Mouse (Mus musculus): ENCODE measurements around the gene Fcmr.

The Fcmr gene

DNA sequence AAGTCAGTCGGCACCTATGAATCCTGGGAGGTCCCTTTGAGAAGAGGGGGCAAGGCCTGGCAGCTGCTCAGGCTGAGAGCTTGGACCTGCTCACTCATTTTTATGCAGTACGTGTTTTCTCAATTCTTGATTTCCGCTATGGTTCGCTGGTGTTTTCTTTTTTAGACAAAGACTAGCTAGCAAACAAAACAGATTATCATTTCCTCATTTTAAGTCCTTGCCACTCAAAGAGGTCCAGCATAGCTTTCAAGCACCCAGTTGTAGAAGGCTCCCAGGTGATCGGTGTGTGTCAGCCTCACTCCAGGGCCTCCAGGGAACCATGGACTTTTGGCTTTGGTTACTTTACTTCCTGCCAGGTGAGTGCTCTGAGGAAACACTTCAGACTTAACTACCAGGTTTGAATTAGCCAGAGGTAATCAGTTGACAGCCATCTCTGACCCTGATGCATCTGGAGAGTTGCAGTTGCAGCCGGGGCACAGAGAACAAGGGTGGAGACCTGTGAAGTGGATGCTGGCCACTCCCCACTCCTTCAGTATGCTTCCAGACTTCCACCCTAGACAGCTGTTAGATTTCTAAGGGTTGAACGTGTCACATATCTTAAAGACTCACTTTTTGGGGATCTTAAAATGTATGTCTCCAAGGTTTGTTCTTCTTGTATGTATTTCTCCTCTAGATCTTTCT lies at the start of gene Fcmr:
Gene Fcmr, plus strand, starts transcription at position 129 of the 681 bp plus-strand sequence.
- peak; percentile 73 to 75 for DNase-seq

DNA sequence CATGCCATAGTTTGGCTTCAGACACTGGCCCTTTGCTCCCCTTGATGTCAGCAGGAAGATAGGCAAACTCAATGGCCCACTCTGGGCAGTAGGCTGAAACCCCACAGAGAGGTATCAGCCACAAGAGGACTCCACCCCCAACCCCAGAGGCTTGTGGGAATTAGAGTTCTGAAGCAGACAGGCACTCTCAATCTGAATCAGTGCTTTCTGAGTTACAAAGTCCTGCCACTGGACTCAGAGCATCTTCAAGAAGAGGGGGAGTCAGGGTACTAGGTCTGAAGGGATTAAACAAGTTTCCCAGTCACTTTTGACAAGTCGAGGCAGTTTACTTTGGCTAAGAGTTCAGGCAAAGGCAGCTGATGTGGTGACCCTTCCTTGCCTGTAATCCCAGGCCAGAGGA lies 45.7 kb upstream of the Fcmr start:
- peak; percentile 46 for DNase-seq

DNA sequence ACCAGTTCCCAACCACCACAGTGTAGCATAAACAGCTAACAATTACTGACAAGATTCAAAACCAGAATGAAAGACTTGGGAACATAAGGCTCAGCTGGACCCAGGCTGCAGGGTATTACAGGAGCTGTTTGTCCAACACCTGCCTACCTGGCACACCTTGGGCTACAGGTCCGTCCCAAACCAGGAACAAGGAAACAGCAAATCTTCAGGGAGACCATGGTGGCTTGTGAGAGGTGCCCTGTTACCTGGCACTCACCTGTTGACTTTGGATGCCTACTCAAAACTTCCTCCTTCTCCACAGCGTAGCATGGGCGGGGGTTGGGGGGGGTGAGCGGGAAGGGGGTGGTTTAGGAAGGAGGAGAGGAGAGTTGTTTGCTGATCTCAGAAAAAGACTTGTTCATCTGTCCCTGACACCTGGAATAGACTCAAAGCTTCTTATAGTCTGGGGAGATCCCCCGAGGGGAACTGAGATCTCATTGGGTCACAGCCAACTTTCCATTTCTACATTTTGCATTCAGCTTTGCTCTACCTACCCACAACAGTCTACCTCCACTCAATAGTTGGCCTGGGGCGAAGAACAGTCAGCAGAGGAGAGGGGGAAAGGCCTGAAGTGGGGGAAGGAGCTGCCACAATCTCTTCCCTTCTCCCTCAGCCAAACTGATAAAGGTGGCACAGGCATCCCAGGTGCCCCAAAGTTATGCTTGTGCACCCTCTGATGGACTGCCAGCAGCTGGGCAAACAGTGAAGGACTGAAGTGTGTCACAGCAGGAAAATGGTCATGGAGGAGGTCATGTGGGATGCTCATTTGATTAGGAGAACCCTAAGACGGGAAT lies 44.9 kb upstream of the Fcmr start:
- DNase-seq = peak; percentile 62 to 72

DNA sequence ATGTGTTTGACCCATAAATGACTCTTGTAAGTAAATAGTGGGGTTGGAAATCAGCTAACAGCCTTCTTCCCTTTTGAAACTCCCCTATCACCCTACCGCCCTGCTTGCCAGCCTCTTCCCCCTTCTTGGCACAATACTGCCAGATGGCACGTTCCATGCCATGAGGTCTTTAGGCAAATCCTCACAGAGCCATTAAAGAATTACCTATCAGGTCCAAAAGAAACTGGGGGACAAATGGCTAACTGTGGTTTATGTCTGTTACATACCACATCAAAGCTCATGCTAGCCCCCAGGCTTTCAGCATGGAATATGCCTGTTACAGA lies 44.4 kb upstream of the Fcmr start:
- peak in 1 of 2 experiments; percentile 43 for DNase-seq

DNA sequence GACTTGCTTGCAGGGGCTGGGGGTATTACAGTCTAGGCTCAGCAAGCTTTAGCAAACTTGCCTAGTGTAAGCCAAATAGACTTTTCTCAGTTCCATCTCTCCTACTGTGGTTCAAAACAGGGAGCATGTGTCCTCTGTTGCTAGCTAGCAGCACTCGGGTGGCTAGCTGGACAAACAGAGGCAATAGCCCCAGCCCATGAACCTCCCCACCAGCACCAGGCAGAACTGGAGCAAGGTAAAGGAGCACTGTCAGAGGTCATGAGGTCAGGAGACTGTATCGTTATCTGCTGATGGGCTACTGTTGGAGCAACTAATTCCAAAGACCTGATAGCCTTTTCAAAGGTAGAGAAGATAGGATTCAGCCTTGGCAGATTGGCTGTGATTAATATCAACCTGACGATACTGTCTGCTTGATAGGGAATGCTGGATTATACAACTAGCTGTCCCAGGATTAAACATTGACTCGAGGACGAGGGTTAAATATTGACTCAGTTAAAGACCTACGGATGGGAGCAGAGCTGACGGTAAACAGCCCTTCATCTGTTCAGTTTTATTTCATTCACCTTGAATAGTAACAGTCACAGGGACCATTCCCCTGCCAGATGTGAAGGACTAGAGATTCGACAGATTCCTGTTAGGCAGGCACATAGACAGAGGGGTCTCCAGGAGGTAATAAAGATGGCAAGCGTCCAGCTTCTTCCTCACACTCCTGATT lies 43.4 kb upstream of the Fcmr start:
- DNase-seq = no peak

DNA sequence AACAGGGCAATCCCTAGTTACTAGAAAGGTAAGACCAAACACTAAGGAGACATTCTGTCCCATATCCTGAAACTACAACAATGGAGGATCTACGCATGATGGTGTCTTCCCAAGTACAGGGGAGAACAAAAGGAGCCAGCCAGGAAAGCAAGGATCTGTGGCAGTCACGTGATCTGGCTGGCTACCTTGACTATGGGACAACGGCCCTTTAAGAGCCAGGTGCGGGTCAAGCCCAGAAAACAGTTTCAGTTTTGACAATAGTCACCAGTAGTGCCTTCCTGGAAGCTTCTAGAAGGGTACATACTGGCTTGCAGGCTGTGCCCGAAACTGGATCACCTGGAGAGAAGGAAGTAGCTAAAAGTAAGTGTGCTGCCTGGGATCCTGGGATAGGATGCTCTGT lies 39.0 kb upstream of the Fcmr start, which contains the start of gene Pigr:
Gene Pigr, plus strand, starts transcription at position 237 of the 400 bp plus-strand sequence.
- DNase-seq = no peak

DNA sequence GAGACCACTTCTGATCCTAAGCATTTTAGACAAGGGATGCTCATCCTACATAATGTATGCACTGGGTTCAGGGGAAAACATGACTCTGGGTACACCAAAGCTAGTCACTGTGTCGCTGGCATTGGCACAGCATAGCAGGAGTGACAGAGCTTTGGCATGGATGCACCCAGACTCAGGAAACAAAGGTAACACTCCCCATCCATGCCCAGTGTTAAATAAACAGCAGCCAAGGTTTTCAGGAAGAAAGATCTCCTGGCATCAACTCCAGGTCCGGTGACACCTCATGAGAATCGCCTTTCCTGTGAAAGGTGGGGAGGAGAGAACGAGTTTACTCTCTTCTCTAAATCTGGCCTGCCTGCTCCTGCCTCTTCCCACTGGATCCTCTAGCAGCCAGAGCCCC lies 36.8 kb upstream of the Fcmr start:
- DNase-seq = no peak

DNA sequence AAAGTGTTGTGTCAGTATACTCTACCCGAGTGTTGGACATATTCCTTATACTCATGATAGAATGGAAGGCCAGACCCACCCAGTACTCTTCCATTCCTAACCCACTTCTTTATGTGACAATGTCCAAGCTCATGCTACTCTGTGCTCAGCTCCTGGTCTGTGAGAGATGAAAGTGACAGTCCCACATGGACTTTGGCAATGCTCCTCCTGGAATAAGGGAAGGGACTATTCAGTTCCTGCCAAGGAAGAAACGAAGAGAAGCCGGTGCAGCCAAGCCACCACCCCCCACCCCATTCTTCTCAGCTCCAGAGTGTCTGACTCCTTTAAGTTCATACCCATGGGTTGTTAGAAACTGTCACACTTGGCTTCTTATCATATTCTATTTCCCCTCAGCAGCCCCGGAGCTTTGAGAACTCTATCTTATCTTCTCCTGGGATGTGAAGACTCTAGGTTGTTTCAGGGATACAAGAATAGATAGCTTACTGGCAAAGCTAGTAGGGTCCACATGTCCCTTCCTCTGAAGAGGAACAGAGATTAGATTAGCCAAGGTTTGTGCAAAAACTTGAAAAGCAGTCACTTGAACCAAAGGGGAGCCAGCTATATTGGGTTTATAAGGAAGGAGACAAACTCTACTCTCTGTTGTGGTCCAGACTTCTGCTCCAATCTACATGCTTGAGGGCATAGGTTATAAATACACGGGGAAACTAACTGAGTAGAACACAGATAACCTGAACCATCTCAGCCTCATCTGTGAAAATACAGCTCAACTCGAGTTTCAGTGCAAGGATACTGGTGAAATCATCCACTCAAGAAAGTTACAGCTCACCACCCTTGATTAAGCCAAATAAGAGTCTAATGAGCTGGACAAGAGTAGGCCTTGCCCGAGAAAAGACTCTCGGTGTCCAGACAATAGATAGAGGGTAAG lies 35.3 kb upstream of the Fcmr start:
- DNase-seq = no peak

DNA sequence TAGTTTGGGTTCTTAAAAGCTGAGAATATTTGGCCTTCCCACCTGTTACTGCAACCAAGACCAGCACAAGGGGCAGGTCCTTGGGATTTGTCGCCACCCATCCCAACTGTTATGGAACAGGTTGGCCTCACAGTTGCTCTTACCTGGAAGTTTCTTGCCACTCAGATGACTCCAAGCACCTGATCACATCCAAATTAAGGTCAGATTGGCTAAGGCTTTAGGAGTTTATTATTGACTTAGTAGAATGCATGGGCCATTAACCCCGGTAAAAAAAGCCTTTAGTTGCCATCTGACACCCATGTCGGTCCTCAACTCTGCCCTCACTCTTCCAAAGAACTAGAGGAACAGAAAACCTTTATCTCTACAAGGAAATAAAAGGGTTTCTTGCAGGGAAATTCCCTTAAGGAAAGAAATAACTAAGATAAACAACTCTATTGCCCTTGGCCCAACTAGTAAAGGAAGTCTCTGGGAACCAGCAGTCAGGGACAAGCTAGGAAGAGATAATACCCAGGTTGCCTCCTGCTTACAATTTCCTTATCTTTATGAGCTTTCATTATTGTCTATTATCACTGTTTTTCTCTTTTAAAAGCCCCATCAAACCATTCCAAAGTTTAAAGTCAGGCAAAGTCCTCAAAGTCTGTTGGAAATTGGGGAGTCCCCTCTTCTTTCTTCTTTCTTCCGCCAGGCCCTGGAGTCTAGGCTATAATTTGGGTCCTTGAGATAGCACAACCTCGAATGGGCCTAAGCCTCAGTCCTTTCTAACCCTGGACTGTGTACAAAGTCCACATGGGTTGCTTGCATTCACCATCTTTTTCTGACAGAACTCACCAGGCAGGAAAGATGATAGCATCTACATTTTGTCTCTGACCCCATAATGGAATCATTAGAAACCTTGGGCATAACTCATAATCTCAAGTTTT lies 33.0 kb upstream of the Fcmr start:
- no peak for DNase-seq

DNA sequence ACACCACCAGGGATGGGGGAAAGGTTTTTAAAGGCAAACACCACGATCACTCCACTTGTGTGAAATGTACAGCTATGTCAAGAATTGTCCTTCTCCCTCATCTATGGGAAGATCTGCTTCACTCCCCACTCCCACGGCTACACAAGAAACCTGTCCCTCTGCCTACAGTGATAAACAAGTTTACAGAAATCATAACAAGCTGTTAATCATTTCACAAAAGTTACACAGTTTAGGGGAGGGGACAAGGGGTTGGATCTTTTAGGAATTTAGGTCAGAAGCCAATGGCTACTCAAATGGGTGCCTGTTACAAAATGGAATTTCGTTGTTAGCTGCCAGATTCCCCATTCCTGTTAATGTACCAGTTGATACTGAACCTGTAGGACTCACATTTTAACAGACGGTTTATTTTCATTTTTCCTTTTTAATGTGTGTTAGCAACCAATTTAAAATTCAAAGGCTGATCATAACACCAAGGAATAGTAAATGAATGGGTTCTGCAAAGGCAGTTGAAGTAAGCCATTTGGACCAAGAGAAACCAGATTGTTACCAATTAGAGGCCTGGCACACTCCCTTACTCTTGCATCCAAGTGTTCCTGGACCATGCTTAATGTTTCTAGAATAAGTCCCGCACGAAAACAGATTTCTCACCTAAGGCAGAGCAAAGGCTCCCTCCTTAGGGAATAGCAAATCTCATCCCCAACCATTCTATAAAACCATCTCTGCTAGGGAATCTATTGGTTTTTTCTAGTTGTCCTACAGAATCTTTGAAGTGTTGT lies 30.1 kb upstream of the Fcmr start:
- no peak for DNase-seq

DNA sequence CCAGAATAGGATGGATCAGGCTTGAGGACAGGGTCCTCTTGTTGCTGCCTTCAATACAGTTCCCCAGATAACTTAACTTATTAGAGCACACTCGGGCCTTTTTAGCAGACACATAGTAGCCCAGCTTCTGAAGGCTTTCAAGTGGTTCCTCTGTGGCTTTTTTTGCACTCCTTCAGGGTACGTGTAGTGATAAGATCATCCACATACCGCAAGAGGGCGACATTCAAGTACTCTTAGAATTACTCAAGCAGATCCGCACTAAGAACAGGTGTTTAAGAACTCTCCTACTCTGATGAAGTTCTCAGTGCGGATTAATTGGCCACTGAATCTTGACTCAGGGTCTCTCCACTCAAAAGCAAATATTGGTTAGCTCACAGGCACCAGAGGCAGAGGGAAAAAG lies 27.2 kb upstream of the Fcmr start:
- peak; percentile 84 to 87 for DNase-seq

DNA sequence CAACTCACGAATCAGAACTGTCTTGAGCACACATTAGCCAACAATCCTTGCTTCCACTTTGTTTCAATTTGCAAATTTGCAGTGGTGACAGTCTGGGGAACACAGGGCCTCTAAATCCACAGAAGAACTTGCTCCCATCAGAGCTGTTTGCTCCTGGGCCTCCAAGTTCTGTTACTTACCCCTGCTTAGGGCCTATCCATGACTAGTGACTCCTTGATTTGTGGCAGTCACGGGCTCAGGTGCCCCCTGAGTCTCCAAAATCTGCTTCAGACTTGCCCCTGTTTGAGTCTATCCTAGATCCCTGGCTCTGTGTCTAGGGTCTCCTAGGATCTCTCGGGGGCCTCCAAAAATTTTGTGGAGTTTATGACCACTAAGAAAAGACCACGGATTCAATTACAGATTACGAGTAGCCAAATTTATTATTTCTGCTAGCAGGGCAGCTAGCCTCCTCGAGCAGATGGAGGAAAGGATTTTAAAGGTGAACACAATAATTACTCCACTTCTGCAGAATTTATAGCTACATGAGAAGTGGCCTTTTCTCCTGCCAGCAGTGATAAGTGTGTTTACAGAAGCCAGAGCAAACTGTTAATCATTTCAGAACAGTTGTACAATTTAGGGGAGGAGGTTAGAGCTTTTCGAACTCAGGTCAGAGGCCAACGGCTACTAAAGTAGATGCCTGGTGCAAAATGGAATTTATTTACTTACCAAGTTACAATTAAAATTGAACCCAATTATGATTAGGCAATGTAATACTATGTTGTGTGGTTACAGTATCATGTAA lies 24.7 kb upstream of the Fcmr start:
- DNase-seq = no peak

DNA sequence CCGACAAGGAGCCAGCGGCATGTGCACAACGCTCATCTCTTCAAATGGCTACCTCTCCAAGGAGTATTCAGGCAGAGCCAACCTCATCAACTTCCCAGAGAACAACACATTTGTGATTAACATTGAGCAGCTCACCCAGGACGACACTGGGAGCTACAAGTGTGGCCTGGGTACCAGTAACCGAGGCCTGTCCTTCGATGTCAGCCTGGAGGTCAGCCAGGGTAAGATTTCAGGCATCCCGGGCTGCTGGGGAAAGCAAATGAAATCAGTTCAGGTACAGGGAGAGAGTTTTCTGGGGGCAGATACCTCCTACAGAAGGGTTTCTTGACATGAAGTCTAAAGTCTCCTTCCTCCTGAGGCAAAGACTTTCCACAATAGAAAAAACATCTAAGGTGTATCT lies 23.8 kb upstream of the Fcmr start:
- no peak for DNase-seq

DNA sequence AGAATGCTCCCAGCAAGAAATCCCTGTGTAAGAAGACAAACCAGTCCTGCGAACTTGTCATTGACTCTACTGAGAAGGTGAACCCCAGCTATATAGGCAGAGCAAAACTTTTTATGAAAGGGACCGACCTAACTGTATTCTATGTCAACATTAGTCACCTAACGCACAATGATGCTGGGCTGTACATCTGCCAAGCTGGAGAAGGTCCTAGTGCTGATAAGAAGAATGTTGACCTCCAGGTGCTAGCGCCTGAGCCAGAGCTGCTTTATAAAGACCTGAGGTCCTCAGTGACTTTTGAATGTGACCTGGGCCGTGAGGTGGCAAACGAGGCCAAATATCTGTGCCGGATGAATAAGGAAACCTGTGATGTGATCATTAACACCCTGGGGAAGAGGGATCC lies 21.0 kb upstream of the Fcmr start:
- no peak for DNase-seq

DNA sequence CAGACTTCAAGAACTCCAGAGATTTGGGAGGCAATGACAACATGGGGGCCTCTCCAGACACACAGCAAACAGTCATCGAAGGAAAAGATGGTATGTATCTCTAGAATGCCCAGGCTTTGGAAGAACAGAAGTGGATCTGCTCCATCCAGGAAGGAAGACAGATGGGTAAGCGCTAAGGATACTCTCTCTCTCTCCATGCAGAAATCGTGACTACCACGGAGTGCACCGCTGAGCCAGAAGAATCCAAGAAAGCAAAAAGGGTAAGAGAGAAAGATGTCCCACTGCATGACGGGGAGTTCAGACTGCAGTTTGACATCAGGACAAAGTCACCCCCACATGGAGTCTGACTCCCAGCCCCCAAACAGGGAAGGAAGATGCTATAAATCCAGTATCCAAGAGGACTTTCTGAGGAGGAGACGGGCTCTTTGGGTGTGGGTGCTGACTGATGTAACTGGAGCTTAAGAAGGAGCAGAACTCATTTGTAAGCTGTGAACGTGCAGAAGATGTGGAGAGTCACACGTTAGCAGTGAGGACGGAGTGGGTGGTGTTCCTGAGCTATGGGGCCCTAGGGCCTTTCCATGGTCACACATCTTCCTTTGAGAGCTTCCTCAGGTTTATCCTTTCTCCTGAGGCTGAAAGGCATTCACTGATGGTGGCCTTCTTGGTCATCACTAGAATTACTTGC lies 15.8 kb upstream of the Fcmr start:
- no peak for DNase-seq

DNA sequence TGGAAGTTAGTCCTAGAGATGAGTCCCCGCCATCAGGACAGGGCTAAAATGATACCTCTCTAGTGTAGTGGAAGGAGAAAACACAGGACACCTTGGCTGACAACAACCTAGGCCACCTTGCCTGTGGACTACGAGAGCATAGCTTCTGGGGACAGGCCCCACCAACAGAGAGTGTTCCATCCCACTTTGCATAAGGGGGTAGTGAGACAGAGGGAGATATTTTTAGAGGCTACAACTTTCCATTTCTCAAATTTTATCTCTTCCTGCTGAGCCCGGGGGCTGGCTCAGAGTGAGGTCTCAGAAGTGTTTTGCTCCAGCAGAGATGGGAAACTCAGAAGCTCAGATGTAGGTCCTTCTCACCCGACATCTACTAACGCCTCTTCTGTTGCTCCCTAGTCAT lies 15.1 kb upstream of the Fcmr start:
- peak; percentile 65 to 68 for DNase-seq

DNA sequence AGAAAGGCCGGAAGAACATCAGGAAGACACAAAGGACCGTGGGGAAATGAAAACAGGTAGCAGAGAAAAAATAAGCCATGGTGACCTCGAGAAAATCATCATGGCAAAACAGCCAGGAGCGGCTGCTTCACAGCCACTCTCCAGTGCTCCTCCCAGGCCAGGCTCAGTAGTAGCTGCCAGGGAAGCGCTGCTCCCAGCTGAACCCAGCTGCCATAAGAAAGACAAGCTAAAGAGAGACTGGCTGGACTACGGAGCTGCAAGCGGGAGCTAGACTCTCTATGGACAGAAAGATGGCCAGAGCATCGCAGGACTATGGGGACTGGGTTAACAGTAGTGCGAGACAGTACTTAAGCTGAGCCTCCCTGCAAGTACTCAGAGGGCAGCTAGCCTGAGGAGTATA lies 10.7 kb upstream of the Fcmr start:
- DNase-seq = no peak

DNA sequence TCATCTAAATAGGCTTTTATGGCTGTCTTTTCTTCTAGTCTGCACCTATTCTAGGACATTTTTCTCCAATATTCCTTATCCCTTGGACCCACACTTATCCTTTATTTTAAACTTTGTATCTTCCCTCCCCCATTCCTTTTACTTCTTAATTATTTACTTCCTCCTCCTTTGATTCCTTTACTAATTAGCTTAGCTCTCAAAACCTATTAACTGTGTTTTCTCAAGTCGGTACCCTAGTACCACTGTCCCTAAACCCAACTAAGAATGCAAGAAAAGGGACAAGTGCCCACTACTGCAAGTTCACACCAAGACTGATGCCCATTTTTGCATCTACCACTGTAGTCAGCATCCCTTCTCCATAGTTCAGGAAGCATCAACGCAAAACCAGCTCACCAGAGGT lies 9.7 kb upstream of the Fcmr start:
- no peak for DNase-seq

DNA sequence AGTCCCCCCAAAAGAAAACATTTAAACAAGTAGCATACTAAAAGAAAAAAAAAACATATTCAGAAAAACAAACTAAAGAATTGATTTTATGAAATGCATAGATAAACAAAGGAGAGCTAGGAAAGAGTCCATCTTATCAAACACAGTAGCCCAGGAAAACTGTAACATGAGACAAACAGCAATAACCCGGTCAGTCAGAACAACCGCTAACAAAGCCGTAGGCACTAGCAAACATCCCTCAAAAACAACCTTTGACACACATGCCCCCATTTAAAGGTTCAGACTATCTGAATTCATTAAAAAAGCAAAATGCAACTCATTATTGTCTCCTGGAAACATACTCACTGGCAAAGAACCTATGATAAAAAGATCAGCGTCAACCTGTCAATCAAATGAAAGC lies 8.0 kb upstream of the Fcmr start:
- DNase-seq = no peak
